Mouse (Mus musculus) hindbrain, postnatal 0 days (tissue): ENCODE measurements at regions not wholly inside any gene's neighbourhood (a gene's known extent, or its start where the extent isn't known, plus 50 kb on each side); places are given as distances from the start of the nearest gene placed in this dataset.
A peak's percentile ranks its signal among the peaks of the same experiment; 100 is the strongest.

ENCODE experiments used
- ATAC-seq: fragments of 200-750 bp; cut with Nextera tagmentation; 2 replicates; pipeline ENCODE4 v1.8.0; 2017; ENCODE audit warnings: mild to moderate bottlenecking, moderate TSS enrichment, moderate library complexity
- DNase-seq: peaks from one replicate; pipeline ENCODE4 v3.0.0-alpha.2; 2015; ENCODE audit warnings: low spot score
- H3K27ac ChIP-seq: fragments of 300-500 bp; sonication (generic); 2 replicates; pipeline ENCODE4 v1.5.1; 2014; ENCODE audit warnings: mild to moderate bottlenecking
- H3K27me3 ChIP-seq: fragments of 300-500 bp; sonication (generic); 2 replicates; pipeline ENCODE4 v1.6.1; 2014; ENCODE audit warnings: low read length, mixed read lengths; ENCODE audit not compliant: insufficient read depth
- H3K36me3 ChIP-seq: fragments of 300-500 bp; sonication (generic); 2 replicates; pipeline ENCODE4 v1.6.1; 2014; ENCODE audit warnings: low read length, mixed read lengths; ENCODE audit not compliant: insufficient read depth
- H3K4me1 ChIP-seq: fragments of 300-500 bp; sonication (generic); 2 replicates; pipeline ENCODE4 v1.6.1; 2014; ENCODE audit warnings: antibody characterized with exemption, low read length, mixed read lengths; ENCODE audit not compliant: insufficient read depth
- H3K4me2 ChIP-seq: fragments of 300-500 bp; sonication (generic); 2 replicates; pipeline ENCODE4 v1.6.1; 2014; ENCODE audit warnings: low read depth, mild to moderate bottlenecking, low read length, moderate library complexity, mixed read lengths
- H3K4me3 ChIP-seq: fragments of 300-500 bp; sonication (generic); 2 replicates; pipeline ENCODE4 v1.5.1; 2014; ENCODE audit warnings: low read length
- H3K9ac ChIP-seq: fragments of 300-500 bp; sonication (generic); replicated peaks from 2 replicates; pipeline ENCODE4 v1.6.1; 2014; ENCODE audit warnings: mild to moderate bottlenecking, low read length, moderate library complexity, mixed read lengths
- H3K9me3 ChIP-seq: fragments of 300-500 bp; sonication (generic); 2 replicates; pipeline ENCODE4 v1.6.1; 2016; ENCODE audit warnings: low read length, mixed read lengths
- CTCF ChIP-seq: IDR thresholded peaks from 2 replicates; pipeline ENCODE4 v1.5.1; 2016; ENCODE audit warnings: antibody characterized with exemption, control low read depth, low read depth
- WGBS: fragments of 180-500 bp; shearing (Covaris S2); extraction: QIAGEN DNeasy Blood & Tissue Kit; methylation state at CpG from one replicate; pipeline ENCODE4 v1.1.7; 2014; 5-methylcytosine and 5-hydroxymethylcytosine counted together

DNA sequence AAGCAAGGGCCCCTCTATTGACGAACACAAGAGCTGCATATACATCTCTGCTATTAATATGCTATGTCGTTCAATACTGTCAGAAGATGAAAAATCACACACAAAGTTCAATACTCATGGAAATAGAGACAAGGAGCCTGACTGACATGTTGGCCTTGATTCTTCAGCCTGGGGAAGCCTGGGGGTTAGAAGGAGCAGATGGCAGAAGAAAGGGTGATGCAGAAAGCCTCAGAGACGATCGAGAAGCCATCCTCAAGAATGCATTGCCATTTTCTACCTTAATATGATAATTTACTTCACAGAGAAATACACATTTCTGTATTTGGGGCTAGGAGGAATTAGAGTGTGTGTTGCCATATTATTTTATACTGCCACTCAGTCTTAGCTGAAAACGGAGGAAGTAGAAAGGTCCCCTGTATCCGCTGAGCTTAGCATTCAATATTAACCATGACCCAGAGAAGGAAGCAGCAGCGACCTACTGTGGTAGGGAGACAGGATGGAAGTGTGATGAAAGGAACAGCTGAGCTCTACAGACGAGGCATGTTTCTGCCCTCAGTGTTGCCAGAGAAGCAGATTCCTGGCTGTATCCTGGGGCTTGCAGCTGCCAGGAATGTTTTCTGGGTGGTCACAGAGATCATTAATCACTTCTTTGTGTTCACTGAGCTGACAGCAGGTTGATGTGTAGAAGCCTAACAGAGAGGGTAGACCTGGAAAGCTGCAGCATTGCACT lies 105.2 kb downstream of the Lrig3 start:
- ATAC-seq (peak; percentile 96), DNase-seq (peak; percentile 86)
- Histone ChIP-seq H3K9me3 (no peaks in the 10 kb centered on the region), H3K27me3 (no peaks in the 10 kb centered on the region), H3K9ac (no peak overlapping the region), H3K36me3 (no peaks in the 10 kb centered on the region), H3K4me3 (no peak overlapping the region), H3K4me1 (peaks cover 12% of the 10 kb centered on the region; the same call in 1 of the 2 replicates), H3K27ac (peak overlapping the region; percentile 71), H3K4me2 (no peak overlapping the region)
- TF ChIP-seq CTCF: peak; percentile 58
- WGBS: 19% methylated on average over 8 of the region's 8 CpGs

DNA sequence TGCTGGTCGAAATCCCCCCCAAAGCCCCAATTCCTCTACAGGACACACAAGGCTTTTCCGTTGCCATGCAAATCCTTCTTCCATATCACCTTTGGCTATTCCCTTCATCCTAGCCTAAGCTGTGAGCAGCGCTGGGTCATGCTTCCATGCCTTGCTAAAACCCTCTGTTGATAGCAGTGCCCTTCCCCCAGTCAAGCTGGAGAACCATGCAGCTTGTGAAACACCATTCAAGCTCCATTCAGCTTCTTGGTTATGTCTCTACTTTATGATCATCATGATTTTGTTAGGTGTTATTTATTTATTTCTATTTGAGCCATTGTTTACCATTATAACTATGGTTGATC lies 105.7 kb downstream of the Lrig3 start:
- H3K4me3 ChIP-seq: no peak overlapping the region
- TF ChIP-seq CTCF: no peak
- DNase-seq (no peak), ATAC-seq (peak; percentile 82)
- H3K36me3 ChIP-seq: no peaks in the 10 kb centered on the region
- H3K4me1 ChIP-seq: peaks cover 12% of the 10 kb centered on the region; the same call in 1 of the 2 replicates
- H3K4me2 ChIP-seq: no peak overlapping the region
- WGBS: 40% methylated on average over 3 of the region's 3 CpGs
- H3K9me3 ChIP-seq: no peaks in the 10 kb centered on the region
- H3K27ac ChIP-seq: peak overlapping the region; percentile 71; the same call in 1 of the 2 replicates
- no peak overlapping the region for H3K9ac ChIP-seq
- H3K27me3 ChIP-seq: no peaks in the 10 kb centered on the region

DNA sequence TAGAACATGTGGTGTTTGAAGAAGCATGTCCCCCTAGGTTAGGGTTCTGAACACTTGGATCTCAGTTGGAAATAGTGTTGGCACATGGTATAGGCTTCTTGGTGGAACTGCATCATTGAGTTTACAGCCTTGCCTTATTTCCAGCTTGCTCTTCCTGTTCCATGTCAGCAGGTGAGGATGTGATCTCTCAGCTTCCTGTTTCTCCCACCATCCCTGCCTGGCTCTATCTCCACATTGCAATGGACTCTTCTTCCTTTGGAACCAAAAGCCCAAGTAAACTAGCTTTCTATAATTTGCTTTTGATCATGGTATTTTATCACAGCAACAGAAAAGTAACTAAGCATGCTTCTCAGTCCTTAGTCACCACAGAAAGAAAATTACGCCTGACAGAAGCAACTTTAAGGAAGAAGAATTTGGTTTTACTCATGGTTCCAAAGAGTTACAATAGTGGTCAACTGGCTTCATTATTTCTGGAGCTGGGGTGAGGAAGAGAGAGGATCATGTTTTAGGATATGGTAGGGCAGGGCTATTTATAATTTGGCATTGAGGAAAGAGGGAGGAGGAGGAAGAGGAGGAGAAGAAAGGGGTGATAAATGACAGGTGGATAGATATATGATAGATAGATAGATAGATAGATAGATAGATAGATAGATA lies 111.5 kb downstream of the Lrig3 start:
- 91% methylated on average over 1 of the region's 1 CpGs for WGBS
- no peak for TF ChIP-seq CTCF
- no peak for DNase-seq

DNA sequence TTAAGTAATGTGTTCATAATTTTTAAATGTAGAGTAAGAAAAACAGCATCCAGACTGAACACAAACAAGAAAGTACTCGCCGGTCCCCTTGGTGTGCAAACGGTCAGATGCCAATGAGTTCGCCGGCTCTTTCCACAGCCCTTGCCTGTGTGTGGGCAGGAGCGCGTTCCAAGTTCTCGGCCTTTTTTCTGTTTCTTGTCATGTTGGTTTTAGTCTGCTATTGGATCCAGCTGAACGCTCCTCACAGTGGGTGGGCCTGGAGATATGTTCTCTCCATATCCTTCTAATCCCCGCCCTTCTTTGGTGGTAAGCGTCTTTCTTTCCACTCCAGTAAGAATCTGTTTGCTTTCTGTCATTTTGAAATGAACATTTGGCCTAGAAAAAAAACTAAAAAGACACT lies 116.6 kb downstream of the Lrig3 start:
- 0 out of 2 replicates have a peak, but pooled peaks cover 3% of the 10 kb centered on the region for H3K9me3 ChIP-seq
- H3K4me2 ChIP-seq: no peak overlapping the region
- H3K36me3 ChIP-seq: no peaks in the 10 kb centered on the region
- DNase-seq (peak; percentile 68), ATAC-seq (no peak)
- H3K4me3 ChIP-seq: no peak overlapping the region
- H3K9ac ChIP-seq: no peak overlapping the region
- H3K27ac ChIP-seq: no peak overlapping the region
- H3K4me1 ChIP-seq: no peaks in the 10 kb centered on the region
- H3K27me3 ChIP-seq: no peaks in the 10 kb centered on the region
- no peak for TF ChIP-seq CTCF
- WGBS: 44% methylated on average over 11 of the region's 11 CpGs

More for the DNA sequence above, 111.5 kb downstream of the Lrig3 start:
- H3K4me3 ChIP-seq: no peak overlapping the region
- H3K9me3 ChIP-seq: 0 out of 2 replicates have a peak, but pooled peaks cover 3% of the 10 kb centered on the region
- no peak overlapping the region for H3K4me2 ChIP-seq
- no peak overlapping the region for H3K9ac ChIP-seq
- no peaks in the 10 kb centered on the region for H3K4me1 ChIP-seq
- ATAC-seq: no peak
- no peaks in the 10 kb centered on the region for H3K27me3 ChIP-seq
- H3K36me3 ChIP-seq: no peaks in the 10 kb centered on the region
- H3K27ac ChIP-seq: no peak overlapping the region

DNA sequence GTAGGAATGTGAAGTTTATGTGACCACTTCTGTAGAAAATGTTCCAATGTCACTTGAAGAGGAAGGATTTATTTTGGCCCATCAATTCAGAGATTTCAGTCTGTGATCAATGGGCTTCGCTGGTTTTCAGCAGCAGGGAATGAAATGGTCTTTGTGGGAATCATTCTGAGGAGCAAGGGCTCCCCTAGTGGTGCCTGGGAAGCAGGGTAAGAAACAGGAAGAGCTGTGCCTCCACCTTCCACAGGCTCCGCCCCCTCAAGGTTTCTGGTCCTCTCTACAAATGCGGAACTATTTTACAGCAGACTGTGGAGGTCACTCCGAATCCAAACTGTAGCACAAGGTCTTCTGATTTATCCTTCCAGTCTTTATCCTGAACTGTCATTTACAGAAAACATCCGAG lies 120.7 kb downstream of the Lrig3 start:
- Histone ChIP-seq H3K36me3 (no peaks in the 10 kb centered on the region), H3K27me3 (no peaks in the 10 kb centered on the region), H3K4me2 (no peak overlapping the region), H3K27ac (no peak overlapping the region), H3K4me3 (no peak overlapping the region), H3K9me3 (no peaks in the 10 kb centered on the region), H3K4me1 (no peaks in the 10 kb centered on the region), H3K9ac (no peak overlapping the region)
- peak; percentile 31 for TF ChIP-seq CTCF
- DNase-seq (no peak), ATAC-seq (no peak)
- 82% methylated on average over 5 of the region's 5 CpGs for WGBS

DNA sequence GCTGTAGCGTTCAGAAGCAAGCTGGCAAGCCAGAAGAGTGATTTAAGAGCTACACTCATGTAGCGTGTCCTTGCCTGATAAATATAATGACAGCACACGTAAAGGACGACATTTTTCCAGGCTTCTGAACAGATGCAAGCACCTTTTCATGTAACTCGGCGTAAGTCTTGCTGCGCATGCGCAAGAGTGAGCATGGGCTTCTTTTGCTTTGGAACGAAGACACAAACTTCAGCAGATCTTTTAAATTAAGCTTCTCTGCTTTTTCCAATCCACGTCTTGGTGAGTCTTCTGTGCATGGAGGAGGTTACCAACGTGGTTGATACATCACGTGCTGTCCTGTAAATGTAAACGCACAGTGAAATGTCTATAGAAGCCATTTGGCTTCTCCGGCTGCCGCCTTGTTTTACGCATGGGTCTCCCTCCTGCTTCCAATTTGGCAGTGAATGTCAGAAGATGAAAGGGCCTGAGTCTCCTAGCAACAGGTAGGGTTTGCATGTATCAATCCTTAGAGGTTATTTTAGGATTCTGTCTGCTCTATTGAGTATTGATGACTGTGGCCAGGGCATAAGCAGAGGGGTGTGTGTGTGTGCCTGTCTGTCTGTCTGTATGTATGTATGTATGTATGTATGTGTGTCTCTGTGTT lies 128.4 kb downstream of the Lrig3 start:
- no peak overlapping the region for H3K9ac ChIP-seq
- no peaks in the 10 kb centered on the region for H3K4me1 ChIP-seq
- no peaks in the 10 kb centered on the region for H3K27me3 ChIP-seq
- DNase-seq (peak; percentile 15), ATAC-seq (no peak)
- no peaks in the 10 kb centered on the region for H3K9me3 ChIP-seq
- no peak overlapping the region for H3K27ac ChIP-seq
- no peak overlapping the region for H3K4me3 ChIP-seq
- H3K4me2 ChIP-seq: no peak overlapping the region
- H3K36me3 ChIP-seq: no peaks in the 10 kb centered on the region
- 61% methylated on average over 16 of the region's 16 CpGs for WGBS
- TF ChIP-seq CTCF: no peak
